Mouse (Mus musculus) spleen, adult 2 months (tissue): ENCODE results near the gene Arhgef26. TPM values are rescaled to one million over a fixed set of nuclear protein-coding genes. Genes with fewer than 3 reads are reported as not detected.
A peak's percentile ranks its signal among the peaks of the same experiment; 100 is the strongest.

ENCODE experiments used
- DNase-seq, 2 experiments: peaks; one replicate each; pipeline versions ENCODE4 v3.0.0 to v3.0.0-alpha.2; 2012 to 2021; ENCODE audit warnings: low spot score in 2 of 2, low read depth in 1 of 2
- H3K27ac ChIP-seq: fragments of 200-500 bp; 2 replicates; pipeline ENCODE4 v1.5.1; 2012; ENCODE audit warnings: low read length, inconsistent platforms; ENCODE audit not compliant: insufficient read depth
- H3K27me3 ChIP-seq: fragments of 200-500 bp; 2 replicates; pipeline ENCODE4 v1.6.1; 2012; ENCODE audit warnings: mild to moderate bottlenecking, moderate library complexity, low read length, inconsistent platforms; ENCODE audit not compliant: control insufficient read depth, insufficient read depth
- H3K36me3 ChIP-seq: fragments of 200-500 bp; 2 replicates; pipeline ENCODE4 v1.6.1; 2012; ENCODE audit warnings: mild to moderate bottlenecking, low read length, inconsistent platforms; ENCODE audit not compliant: control insufficient read depth, insufficient read depth
- H3K4me1 ChIP-seq: fragments of 200-500 bp; 2 replicates; pipeline ENCODE4 v1.6.1; 2011; ENCODE audit warnings: inconsistent platforms; ENCODE audit not compliant: control insufficient read depth, insufficient read depth, insufficient read length
- H3K4me3 ChIP-seq: fragments of 200-500 bp; 2 replicates; pipeline ENCODE4 v1.5.1; 2011; ENCODE audit warnings: mild to moderate bottlenecking, inconsistent platforms; ENCODE audit not compliant: insufficient read depth, insufficient read length; ENCODE audit errors: extremely low read depth
- CTCF ChIP-seq: fragments of 200-500 bp; IDR thresholded peaks from 2 replicates; pipeline ENCODE4 v1.5.1; 2011; ENCODE audit warnings: mild to moderate bottlenecking, inconsistent platforms; ENCODE audit not compliant: insufficient read depth, insufficient read length, insufficient replicate concordance; ENCODE audit errors: extremely low read depth
- POLR2A ChIP-seq: fragments of 200-500 bp; IDR thresholded peaks from 2 replicates; pipeline ENCODE4 v1.6.1; 2011; ENCODE audit warnings: low read depth, low read length, inconsistent platforms
- WGBS: fragments of 180-500 bp; shearing (Covaris S2); methylation state at CpG from one replicate; pipeline ENCODE4 v1.1.7; 2018; 5-methylcytosine and 5-hydroxymethylcytosine counted together
- polyA plus RNA-seq: library from polyadenylated mRNA; depleted of rRNA; stranded (reverse); fragments of >200 nt; gene quantifications from 2 replicates; pipeline ENCODE4 v1.2.3, GENCODE M21; 2012

Gene Arhgef26
- polyA plus RNA-seq, 1 experiment = 0.42 TPM

DNA sequence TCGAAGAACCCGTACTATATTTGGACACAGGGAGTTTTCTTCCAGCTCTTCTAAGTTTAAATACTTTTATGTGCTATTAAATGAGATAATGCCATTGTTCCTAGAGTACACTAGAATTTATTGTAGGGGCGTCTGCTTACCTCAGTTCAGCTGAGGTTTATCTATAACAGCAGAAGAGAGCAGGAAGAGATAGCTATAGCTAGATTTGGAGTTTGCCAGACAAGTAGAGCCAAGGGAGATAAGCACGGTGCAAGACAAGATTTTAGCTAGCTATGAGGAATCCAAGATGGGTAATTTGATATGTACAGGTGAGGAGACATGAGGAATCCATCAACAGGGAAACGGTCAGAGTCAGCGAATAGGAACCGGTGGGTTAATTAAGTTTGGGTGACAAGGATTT is 108.1 kb downstream of the Arhgef26 start:
- TF ChIP-seq POLR2A (no peak), CTCF (no peak)
- Histone ChIP-seq H3K27me3 (no peaks in the 10 kb centered on the region), H3K27ac (no peak overlapping the region), H3K4me1 (no peaks in the 10 kb centered on the region), H3K4me3 (no peak overlapping the region), H3K36me3 (no peaks in the 10 kb centered on the region)
- no peak for DNase-seq
- 90% methylated on average over 7 of the region's 7 CpGs for WGBS

DNA sequence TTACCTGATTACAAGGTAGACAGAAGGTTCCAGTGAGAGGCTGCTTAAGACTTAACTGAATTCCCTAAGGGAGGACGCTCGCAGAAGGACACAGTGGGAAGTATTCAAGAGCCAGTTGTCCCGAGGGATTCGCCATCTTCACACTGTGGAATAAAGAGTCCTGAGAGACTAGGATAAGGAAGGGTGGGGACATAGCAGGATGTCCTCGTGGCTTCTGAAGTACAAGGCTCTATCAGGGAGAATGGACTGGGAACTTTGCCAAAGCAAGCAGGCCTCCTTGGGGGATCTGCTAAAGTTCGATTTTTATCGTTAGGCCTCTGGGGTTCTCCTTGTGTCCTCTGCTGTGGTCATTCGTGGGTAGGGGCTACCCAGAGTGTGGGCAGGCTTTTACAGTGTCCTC is 109.0 kb downstream of the Arhgef26 start:
- H3K27me3 ChIP-seq = no peaks in the 10 kb centered on the region
- H3K27ac ChIP-seq = no peak overlapping the region
- TF ChIP-seq POLR2A = no peak
- no peak for TF ChIP-seq CTCF
- no peak overlapping the region for H3K4me3 ChIP-seq
- H3K36me3 ChIP-seq = no peaks in the 10 kb centered on the region
- WGBS = 78% methylated on average over 8 of the region's 8 CpGs
- H3K4me1 ChIP-seq = no peaks in the 10 kb centered on the region
- DNase-seq = no peak

DNA sequence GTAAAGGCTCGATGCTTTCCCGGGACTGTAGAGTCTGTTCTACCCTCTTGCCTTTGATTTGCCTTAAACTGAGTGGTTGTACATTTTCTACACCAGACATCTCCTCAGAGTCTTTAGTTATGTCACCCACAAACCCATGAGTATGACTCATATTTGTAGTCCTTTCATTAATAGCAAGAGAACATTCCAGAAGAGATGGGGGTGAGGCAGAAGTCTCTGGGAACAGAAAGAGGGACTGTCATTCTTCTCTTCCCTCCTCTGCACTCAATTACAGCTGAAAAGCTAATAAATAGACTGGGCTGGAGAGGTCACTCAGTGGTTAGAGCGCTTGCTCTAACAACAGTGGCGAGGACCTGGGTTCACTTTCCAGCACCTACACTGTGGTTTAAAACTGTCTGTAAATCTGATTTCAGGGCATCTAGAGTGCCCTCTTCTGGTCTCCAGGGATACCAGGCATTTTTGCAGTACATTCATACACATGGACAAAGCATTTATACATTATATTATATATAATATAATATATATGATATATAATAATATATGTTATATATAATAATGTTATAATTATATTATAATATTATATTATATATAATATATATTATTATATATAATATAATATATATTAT is 111.8 kb downstream of the Arhgef26 start:
- Histone ChIP-seq H3K36me3 (no peaks in the 10 kb centered on the region), H3K4me3 (no peak overlapping the region), H3K4me1 (no peaks in the 10 kb centered on the region), H3K27me3 (no peaks in the 10 kb centered on the region; the same call in 1 of the 2 replicates), H3K27ac (no peak overlapping the region)
- DNase-seq = no peak
- WGBS = 87% methylated on average over 4 of the region's 4 CpGs
- no peak for TF ChIP-seq CTCF
- no peak for TF ChIP-seq POLR2A

DNA sequence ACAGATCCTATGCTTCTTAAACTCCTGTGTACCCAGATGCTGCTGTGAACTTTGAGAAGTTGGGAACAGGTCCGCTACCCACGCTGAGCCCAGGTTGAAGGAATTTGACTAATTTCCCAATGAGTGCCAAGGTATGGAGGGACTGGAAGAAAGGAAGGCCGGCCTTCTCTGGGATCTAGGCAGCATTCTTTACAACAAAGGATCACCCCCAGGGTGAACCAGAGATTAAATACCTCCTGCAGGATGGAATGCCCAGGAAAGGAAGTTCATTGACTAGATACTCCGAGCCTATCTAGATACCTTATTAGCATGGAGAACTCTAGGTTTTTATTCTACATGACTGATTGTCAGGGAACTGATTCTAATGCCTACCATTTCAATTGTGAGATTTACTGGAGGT is 114.8 kb downstream of the Arhgef26 start:
- Histone ChIP-seq H3K4me3 (no peak overlapping the region), H3K36me3 (no peaks in the 10 kb centered on the region), H3K27ac (no peak overlapping the region), H3K27me3 (no peaks in the 10 kb centered on the region; the same call in 1 of the 2 replicates), H3K4me1 (no peaks in the 10 kb centered on the region)
- 89% methylated on average over 4 of the region's 4 CpGs for WGBS
- TF ChIP-seq POLR2A = no peak
- no peak for DNase-seq

DNA sequence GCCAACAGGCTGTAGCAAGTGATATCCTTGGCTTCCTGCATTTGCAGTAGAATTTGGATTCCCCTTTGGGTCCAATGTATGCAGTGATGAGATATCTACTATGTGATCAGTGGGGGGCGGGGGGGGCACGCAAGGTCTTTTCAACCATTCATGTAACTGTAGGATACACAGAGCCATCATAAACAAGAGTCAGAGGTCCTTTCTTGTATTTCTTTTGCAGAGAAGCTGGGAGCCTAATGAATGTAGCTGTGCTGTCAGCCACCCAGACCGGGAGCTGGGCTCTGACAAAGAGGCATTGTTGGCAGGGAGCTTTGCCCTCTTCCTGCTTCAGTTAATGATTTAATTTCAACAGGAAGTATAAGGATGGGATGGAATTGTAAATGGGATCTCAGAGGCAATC is 116.0 kb downstream of the Arhgef26 start:
- TF ChIP-seq POLR2A (no peak), CTCF (no peak)
- WGBS = 87% methylated on average over 3 of the region's 3 CpGs
- H3K27ac ChIP-seq = no peak overlapping the region

DNA sequence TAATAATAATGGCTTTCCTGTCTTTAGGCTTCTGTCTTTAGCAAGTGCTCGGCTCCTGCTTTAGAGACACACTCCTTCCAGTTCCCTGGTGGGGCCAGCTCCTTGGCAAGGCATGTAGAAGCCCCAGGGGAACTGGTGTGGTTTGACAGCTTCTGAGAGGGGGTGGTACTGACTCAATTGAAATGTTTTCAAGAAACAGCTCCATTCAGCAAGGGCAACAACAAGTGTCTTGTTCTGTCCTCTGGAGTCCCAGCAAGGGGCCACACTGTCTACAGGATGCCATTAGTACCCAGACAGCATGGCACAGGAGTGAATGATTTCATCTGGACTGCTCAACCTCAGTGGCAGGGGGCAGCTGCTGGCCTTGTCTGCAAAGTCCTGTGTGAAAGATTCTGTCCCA is 117.7 kb downstream of the Arhgef26 start:
- no peak for DNase-seq
- Histone ChIP-seq H3K4me3 (no peak overlapping the region), H3K27ac (no peak overlapping the region), H3K36me3 (no peaks in the 10 kb centered on the region; the same call in 1 of the 2 replicates), H3K27me3 (no peaks in the 10 kb centered on the region; the same call in 1 of the 2 replicates), H3K4me1 (no peaks in the 10 kb centered on the region)
- TF ChIP-seq POLR2A (no peak), CTCF (no peak)
- WGBS = 55% methylated on average over 1 of the region's 1 CpGs

More for the DNA sequence above, 116.0 kb downstream of the Arhgef26 start:
- no peak for DNase-seq
- H3K4me1 ChIP-seq = no peaks in the 10 kb centered on the region
- no peaks in the 10 kb centered on the region for H3K36me3 ChIP-seq
- H3K27me3 ChIP-seq = no peaks in the 10 kb centered on the region; the same call in 1 of the 2 replicates
- no peak overlapping the region for H3K4me3 ChIP-seq

DNA sequence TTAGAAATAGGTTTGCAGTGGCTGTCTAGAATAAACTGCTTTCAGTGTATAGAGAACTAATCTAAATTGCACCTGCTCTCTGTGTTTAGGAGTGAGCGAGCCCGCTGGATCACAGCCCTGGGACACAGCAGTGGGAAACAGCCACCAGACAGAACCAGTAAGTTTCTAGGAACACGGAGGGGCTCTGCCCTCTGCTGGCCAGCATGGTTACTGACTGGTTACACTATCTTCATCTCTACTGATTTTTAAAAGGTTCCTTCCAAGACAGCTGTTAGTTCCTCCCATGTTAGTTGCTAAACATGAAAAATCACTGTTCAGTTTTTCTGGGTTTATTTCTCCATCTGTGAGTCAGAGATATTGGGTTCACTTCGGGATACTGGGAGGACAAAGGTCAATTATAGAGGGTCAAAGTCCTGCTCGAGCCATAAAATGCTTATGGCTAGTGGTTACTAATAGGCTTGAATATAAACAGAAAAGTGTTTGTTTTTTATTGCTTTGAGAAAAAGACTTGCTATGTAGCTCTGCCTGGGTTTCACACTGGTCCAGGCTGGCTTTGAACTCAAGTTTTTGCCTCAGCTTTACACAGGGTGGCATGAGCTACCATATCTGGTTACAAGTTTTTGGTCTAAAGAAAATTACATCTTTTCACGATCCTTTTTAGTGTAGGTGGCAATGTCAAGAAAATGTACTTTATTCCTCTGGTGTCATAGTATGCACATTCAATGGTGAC is 120.3 kb downstream of the Arhgef26 start:
- 51% methylated on average over 6 of the region's 6 CpGs for WGBS
- Histone ChIP-seq H3K4me1 (no peaks in the 10 kb centered on the region), H3K27me3 (no peaks in the 10 kb centered on the region), H3K36me3 (peaks cover 5% of the 10 kb centered on the region; the same call in 1 of the 2 replicates), H3K27ac (no peak overlapping the region), H3K4me3 (no peak overlapping the region)
- TF ChIP-seq CTCF (peak; percentile 33; the same call in 1 of the 2 replicates), POLR2A (no peak)
- peak in 1 of 2 experiments; percentile 23 for DNase-seq
